Mouse (Mus musculus) heart, postnatal 36 days (tissue): ENCODE results near the gene Mid2. TPM values are rescaled to one million over a fixed set of nuclear protein-coding genes. Genes with fewer than 3 reads are reported as not detected.
"Not testable (repeated sequence)": the region's sequence is repeated elsewhere in the genome, so short reads cannot be mapped to it uniquely, and the experiment has no call there.

Experiments used
- DNase-seq, 2 experiments: peaks; one replicate each; pipeline ENCODE4 v3.0.0; 2021 to 2022
- intact Hi-C: fragments of 180-260 bp; cut with DNase I; formaldehyde crosslinking; loops from one replicate; pipeline ENCODE4 v1.15.1; 2025
- total RNA-seq, 2 experiments: library from RNA; stranded (reverse); gene quantifications; 2 replicates each; pipeline ENCODE4 v1.2.3; 2021

Mid2 gene
- 10 to 100 TPM; 15.4 to 19.3 TPM for total RNA-seq

GRCm38 (mm10) chrX:140664479-140665241 lies at the start of gene Mid2:
Gene Mid2, plus strand, starts transcription at chrX:140664599.
- peak; percentile 32 to 49 for DNase-seq
- intact Hi-C loops = loop anchor here (5.0 kb wide), 2 partner anchors 38 to 58 kb away; no protein-coding TSS in a partner anchor

DNA sequence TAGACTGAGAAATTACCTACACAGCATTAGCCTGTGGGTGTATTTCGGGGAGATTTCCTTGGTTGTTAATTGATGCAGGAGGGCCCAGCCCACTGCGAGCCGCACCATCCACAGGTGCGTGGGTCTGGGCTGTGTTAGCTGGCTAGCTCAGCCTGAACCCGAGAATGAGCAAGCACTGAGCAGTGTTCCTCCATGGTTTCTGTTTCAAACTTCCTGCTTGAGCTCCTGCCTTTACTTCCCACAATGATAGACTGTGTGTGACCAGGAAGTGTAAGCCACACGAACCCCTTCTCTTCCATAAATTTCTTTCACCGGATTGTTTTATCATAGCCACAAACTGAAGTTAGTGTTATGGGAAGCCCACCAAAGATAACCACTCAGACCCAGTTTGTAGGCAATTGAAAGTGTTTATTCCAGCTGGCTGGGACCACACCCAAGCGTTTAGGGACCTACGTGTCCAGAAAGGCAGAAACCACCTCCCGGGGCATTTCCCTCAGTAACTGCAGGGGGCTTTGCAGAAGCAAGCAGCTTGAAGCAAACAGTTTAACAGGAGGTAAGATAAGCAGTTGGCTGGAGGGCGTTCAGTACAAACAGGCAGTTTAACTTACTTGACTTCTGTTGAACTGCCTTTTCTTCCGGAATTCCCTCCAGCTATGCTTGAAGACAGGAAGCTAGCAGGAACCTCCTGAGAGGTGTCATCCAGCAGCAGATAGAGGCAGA lies 39.4 kb upstream of the Mid2 start:
- intact Hi-C loops = no loop called here
- DNase-seq = no peak

DNA sequence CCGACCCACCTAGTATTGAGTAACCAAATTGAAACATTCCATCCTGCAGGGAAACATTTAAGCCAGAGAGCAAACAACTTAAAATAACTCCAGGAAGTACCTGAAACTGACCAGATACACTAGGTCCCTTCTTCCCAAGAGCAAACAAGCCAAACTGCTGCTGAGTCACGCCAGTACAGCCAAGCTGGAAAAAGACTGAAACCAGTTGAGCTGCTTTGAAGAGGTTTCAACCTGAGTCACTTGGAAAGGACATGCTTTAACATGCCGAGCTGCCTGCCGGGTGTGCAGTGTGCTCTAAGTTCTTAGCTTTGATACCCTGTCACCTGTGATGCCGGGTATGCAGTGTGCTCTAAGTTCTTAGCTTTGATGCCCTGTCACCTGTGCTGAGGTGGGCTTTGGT lies 26.4 kb upstream of the Mid2 start:
- DNase-seq = no peak
- intact Hi-C loops = no loop called here

GRCm38 (mm10) chrX:140639592-140639991 lies 24.8 kb upstream of the Mid2 start:
- DNase-seq = no peak
- intact Hi-C loops = no loop called here

- intact Hi-C loops = no loop called here
- DNase-seq = no peak
Observed at GRCm38 (mm10) chrX:140660731-140661130, 3.7 kb upstream of the Mid2 start.

GRCm38 (mm10) chrX:140663516-140663915 lies 883 bp upstream of the Mid2 start:
- intact Hi-C loops = no loop called here
- DNase-seq = no peak

DNA sequence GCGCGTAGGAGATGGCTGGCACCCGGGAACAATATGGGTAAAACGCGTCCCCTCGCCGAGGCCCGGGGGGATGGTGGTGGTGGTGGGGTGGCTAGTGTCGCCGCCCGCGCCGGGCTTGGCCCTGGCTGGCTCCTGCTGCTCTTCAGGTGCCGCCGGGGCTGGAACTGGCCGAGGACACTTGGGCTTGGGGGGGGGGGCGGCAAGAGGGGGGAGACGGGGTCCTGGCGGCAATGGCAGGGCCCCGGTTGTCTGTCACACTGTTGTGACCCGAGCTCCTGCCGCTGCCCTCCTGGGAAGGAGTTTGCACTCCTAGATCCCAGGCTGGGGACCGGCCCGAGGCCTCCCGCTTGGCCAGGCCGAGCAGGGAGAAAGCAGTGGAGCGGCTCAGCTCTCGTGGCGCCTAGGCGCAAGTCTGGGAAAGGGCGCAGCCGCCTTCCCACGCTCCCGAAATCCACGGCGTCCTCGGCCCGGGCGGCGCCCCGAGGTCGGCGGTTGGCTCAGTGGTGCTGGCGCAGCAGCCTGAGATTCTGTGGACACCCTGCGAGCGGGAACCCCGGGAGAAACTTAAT lies 927 bp downstream of the Mid2 start:
- intact Hi-C loops = loop anchor here (5.0 kb wide), 2 partner anchors 37 to 57 kb away; no protein-coding TSS in a partner anchor
- peak; percentile 36 to 58 for DNase-seq

DNA sequence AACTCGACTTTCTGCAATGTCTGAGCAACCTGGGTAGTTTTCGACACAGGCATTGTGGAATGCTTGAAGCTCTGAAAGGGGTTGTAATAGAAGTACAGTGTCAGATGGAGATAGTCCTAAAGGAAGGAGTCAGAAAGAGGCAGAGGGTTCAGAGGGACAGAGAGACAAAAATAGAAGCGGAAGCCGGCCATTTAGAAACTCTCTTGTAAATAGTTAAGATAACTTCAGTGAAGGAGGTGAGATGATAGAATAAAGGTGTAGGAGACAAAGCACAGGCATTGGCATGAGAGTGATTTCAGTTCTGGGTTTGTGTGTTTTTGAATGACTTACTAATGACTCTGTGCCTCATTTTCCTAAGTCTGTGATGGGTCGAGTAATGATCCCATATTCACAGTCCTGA lies 11.0 kb downstream of the Mid2 start:
- no peak for DNase-seq
- intact Hi-C loops = no loop called here

DNA sequence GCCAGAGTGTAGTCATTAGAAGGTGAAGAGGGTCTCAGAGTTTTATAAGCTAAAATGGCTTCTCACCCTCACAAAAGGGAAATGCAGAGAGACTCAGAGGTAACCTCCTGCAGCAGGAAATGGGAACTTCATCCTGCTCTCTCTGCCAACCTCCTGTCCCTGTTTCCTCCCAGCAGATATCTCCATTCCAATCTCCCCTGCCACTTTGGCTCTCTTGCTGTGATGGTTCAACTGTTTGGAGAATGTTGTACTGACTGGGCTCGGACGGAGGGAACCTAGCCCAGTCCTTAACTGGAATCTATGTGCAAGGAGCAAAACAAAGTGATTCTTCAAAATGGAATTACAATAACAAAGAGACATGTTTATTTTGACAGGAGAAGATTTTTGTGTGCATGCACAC lies 23.9 kb downstream of the Mid2 start:
- intact Hi-C loops = no loop called here
- DNase-seq = no peak

DNA sequence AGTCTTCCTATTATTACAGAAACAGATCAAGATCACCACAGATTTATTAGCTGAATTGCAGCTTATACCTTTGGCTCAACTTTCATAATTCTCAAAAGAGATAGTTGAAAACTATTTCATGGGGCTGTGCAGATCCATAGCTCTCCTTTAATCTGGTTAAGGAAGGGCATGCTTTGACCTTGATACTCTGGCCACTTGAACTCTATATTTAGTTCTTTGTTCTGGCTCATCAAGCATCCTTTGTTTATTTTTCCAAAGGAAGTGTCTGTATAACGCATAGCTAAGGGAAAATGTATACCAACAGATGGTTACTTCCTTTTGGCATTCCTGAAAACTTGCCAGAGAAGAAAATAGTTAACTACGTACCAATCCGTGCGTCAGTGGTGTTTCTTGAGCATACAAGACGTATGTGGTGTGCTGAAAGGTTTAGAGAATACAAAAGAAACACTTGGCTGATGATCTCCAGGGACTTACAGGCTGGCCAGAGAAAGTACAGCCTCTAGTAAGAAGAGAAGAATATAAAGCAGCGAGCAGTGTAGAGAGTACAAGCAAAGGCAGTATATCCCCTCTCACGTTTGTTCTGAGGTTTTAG lies 33.6 kb downstream of the Mid2 start:
- DNase-seq, intact Hi-C loops: not testable (repeated sequence)

DNA sequence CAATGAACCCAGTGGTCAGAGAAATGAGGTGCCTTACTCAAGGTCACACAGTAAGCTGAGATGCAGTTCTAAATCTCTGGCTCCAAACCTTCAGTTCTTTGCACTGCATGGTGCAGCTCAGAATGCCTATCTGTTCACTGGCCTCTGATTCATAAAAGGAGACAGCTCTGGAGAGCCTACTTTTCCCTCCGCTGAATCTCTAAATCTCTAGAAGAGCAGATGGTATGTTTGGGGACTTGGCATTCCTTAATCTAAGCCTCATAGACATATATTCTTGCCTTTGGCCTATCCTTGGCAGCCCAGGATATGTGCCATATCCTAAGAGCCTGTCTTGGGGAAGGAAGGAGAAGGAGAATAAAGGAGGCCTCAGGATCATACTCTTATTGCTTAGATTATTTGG lies 38.8 kb downstream of the Mid2 start:
- intact Hi-C loops = loop anchor here (5.0 kb wide), 1 partner anchor 36 kb away; no protein-coding TSS in a partner anchor
- no peak for DNase-seq

DNA sequence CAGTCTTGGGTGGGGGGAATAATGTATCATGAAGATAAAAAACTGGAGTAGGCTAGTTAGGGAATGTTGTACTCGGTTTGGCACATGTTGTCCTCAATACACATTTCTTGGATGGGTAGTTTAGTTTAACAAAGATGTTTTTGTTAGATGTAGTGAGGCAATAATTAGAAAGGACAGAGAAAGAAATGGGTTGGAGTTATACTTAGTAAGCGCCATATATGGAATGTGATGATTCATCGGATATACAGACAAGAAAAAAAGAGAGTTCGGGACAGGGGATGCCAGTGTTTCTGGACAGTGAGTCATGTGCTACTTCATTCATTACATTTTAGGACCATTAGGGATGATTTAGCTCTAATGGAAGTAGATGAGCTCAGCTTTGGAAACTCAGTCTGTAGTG lies 41.7 kb downstream of the Mid2 start:
- intact Hi-C loops = no loop called here
- DNase-seq = no peak

DNA sequence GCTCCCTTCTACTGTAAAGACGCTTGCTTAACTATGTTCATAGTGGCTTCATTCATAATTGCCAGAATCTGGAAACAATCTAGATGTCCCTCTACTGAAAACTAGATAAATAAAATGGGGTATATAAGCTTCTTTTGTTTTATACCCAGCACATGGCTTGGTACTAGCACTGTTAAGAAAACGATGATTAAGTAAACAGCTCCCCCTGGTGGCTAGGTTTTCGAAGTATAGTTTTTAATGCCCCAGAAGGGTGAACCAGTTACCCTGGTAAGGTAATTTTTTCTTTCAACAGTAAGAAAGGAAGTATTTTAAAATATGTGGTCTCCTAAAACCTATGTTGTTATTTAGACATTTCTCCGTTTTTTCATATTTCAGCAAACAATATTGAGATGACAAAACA lies 58.0 kb downstream of the Mid2 start:
- intact Hi-C loops = loop anchor here (5.0 kb wide), 5 partner anchors 55 to 245 kb away; partner anchors contain the start of gene Tsc22d3

GRCm38 (mm10) chrX:140738986-140739385 lies 74.6 kb downstream of the Mid2 start:
- intact Hi-C loops = no loop called here

More for the DNA sequence above, 58.0 kb downstream of the Mid2 start:
- DNase-seq = peak in 1 of 2 experiments; percentile 19

GRCm38 (mm10) chrX:140743213-140743612 lies 78.8 kb downstream of the Mid2 start:
- intact Hi-C loops = no loop called here
- DNase-seq = no peak

More at GRCm38 (mm10) chrX:140738986-140739385, 74.6 kb downstream of the Mid2 start:
- no peak for DNase-seq

DNA sequence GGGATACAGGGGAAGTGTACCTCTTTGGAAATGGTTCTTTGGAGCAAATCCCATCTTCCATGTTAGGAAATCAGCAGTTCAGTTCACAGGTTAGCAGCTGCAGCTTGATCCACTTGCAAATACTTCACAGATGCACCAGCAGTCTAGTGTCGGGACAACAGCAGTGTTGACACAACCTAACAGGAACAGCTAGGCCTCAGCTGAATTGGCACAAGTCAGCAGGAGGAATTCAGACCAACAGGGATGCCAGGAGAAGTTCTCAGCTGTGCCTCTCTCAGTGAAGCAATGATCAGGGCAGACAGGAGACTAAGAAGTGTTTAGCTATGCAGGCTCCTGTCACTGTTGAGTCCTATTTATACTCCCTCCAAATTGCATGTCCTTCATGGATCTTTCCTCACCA lies 105.4 kb downstream of the Mid2 start:
- intact Hi-C loops = no loop called here
- DNase-seq = peak in 1 of 2 experiments; percentile 1

DNA sequence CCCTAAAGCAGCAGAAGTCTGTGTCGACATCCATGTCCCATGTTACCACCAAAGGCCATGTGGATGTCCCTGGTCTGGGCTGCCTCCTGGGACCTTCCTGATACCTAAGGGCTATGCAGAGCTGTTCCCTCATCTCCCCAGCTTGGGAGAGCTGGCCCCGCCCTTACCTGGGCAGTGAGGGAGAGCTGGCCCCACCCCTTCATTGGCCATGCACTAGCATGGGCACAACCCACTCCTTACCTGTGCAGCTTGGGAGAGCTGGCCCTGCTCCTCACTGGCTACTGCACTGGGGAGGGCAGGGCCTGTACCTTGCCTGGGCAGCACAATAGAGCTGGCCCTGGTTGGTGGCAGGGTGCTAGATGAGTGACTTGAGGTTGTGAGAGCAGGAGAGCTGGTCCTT lies 140.9 kb downstream of the Mid2 start:
- intact Hi-C loops = no loop called here
- DNase-seq = no peak

DNA sequence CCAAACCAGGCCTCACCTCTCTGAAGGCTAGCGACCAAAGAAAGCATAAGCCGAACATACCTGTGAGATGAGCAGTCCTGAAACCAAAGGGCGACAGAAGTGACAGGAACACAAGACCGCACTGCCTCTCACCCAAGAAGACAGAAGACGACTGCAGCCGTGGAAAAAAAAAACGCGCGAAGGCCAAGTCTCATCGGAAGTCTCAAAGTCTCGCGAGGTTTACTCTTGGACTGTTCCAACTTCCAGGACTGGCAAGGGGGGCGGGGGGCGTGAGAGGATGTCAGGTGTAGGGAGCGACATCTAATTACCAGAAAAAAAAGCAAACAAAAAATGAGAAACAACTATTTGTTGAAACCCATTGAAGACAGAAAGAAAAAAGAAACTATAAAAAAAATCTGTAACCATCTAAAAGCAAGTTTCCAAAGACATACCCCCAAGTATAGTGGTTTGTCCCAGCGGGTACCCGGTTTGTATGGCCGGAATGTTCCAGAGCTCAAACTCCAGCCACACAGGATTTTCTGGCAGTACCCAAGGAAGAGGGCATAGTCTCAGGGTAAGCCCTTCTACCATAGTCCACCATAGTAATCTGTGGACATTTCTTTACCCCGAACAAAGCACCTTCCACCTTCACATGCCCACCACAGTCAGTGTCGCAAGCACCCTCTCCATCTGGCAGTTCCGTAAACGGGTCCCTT lies 149.1 kb downstream of the Mid2 start, which contains the start of gene Tex13b:
Gene Tex13b, minus strand, starts transcription at position 122 of the 695 bp plus-strand sequence.
- no peak for DNase-seq
- intact Hi-C loops = no loop called here
